Mouse (Mus musculus) 3134 (cell line): ENCODE results near the gene Plcl2.

Source experiments
- DNase-seq: peaks from one replicate; pipeline ENCODE4 v3.0.0-alpha.2; 2011; ENCODE audit warnings: low spot score; ENCODE audit not compliant: insufficient read length; ENCODE audit errors: extremely low read depth

The Plcl2 gene

DNA sequence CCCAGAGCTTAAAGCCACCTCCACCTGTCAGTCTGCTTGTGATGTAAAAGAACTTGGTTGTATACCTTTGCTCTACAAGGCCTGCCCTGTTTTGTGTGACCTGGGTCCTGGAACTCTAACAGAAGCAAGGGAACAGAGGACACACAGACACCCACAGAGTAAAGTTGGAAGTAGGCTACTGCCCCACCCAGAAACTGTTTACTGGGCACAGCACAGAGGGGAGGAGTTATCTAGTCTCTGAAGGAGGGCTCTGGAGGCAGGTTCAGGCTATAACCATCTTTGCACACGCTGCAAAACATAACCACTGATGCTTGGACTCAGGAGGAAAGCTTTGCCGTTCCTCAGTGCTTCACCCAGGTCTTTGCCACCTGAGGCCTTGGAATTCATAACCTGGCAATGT lies 221.7 kb downstream of the Plcl2 start:
- DNase-seq = no peak

GRCm38 (mm10) chr17:50731876-50732275 lies 222.7 kb downstream of the Plcl2 start:
- no peak for DNase-seq

DNA sequence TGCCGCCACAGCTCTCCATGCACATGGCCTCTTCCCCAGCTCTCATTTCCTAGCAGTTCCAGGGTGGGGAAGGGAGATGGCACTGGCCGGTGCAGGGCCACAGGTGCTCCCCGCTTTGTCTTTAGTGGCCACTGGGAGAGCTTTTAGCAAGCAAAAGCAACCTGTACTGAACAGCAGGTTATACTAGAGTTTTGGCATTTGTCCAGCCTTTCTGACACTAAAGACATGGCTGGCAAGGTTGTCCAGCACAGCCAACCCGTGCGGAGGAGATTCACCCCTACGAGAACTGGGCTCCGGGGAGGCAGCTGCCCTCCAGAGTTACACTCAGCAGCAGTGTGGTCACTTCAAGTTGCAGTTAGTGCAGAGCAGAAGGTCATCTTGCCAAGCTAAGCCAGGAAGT lies 224.2 kb downstream of the Plcl2 start:
- DNase-seq = peak; percentile 14

- DNase-seq = no peak
Observed at GRCm38 (mm10) chr17:50734781-50735180, 225.6 kb downstream of the Plcl2 start.

DNA sequence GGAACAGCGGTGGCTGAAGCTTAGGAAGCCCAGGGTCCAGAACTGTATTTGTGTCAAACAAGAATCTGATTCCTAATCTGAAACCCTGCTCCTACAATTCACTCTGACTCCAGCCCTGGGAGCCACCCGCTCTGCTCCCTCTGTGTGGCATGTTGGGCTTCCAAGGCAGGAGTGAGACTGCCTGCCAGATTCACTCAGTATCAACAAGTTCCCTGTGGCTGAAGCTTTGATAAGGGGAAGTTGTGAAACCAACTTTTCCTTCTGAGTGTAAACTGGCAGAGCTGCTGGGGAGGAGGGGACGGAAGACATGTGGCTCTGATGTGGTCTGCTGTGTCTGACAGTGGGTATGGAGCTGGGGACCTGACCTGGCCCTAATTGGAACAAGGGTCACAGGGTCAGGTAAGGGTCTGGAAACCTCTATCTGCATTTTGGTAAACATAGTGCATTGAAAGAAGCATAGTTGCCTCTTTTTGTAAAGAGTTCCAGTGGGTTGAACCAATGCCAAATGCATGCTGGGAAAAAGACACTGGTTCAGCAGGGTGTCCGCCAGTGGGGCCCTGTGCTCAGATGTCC lies 226.3 kb downstream of the Plcl2 start:
- no peak for DNase-seq

GRCm38 (mm10) chr17:50735955-50736533 lies 226.8 kb downstream of the Plcl2 start:
- no peak for DNase-seq

DNA sequence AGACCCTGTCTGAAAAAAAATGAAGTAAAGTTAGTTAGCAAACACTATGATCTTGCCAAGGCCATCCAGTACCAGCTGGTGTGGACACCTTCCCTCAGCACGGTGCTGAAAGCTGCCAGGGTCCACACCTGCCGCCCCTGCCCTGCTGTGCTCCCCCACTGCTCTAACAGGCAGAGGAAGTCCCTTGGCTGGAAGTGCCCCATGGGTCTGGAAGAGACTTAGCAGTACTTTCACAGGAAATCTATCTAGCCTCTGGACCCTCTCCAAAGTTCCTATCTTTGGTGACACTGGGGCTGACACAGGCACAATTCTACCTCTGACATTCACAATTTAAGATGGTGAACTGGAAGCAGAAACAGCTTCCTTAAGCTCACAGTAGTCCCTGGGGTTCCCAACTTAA lies 227.9 kb downstream of the Plcl2 start:
- DNase-seq = no peak
